Mouse (Mus musculus): ENCODE measurements around the gene Ndst2. TPM values are rescaled to one million over a fixed set of nuclear protein-coding genes. Genes with fewer than 3 reads are reported as not detected.

Ndst2 gene
- polyA plus RNA-seq, 1 experiment from 2014 or later, result 23.4 TPM

Small RNA genes within 50 kb of the gene (microRNA-seq; reads per million reads assigned to microRNA genes)
- gene Mir6946, result not detected

Other genes starting within 250 kb of the Ndst2 start
- 0.98 and 1.4 TPM in 2 replicates for gene Mss51, start 237.7 kb downstream of the Ndst2 start, polyA plus RNA-seq (2016; fragmentation: Nextera tagmentation; extraction: Ambion mirVana)
- 65.7 and 66.5 TPM in 2 replicates for gene Ppp3cb, start 188.0 kb downstream of the Ndst2 start, polyA plus RNA-seq (2016; fragmentation: Nextera tagmentation; extraction: Ambion mirVana)
- 11.9 and 12.9 TPM in 2 replicates for gene Usp54, start 93.5 kb downstream of the Ndst2 start, polyA plus RNA-seq (2016; fragmentation: Nextera tagmentation; extraction: Ambion mirVana)
- 0.20 and 0.37 TPM in 2 replicates for gene Myoz1, start 78.0 kb downstream of the Ndst2 start, polyA plus RNA-seq (2016; fragmentation: Nextera tagmentation; extraction: Ambion mirVana)
- gene Synpo2l, start 66.2 kb downstream of the Ndst2 start, polyA plus RNA-seq (2016; fragmentation: Nextera tagmentation; extraction: Ambion mirVana), result 3.5 and 5.1 TPM in 2 replicates
- 90.8 and 99.7 TPM in 2 replicates for gene Sec24c, start 60.3 kb downstream of the Ndst2 start, polyA plus RNA-seq (2016; fragmentation: Nextera tagmentation; extraction: Ambion mirVana)
- 28.3 and 28.6 TPM in 2 replicates for gene Fut11, start 39.6 kb downstream of the Ndst2 start, polyA plus RNA-seq (2016; fragmentation: Nextera tagmentation; extraction: Ambion mirVana)
- gene Chchd1, start 31.6 kb downstream of the Ndst2 start, polyA plus RNA-seq (2016; fragmentation: Nextera tagmentation; extraction: Ambion mirVana), result 219 and 228 TPM in 2 replicates
- 53.3 and 57.7 TPM in 2 replicates for gene Zswim8, start 27.0 kb downstream of the Ndst2 start, polyA plus RNA-seq (2016; fragmentation: Nextera tagmentation; extraction: Ambion mirVana)
- gene Camk2g, start 59.5 kb upstream of the Ndst2 start, polyA plus RNA-seq (2016; fragmentation: Nextera tagmentation; extraction: Ambion mirVana), result 78.8 and 105 TPM in 2 replicates
- 0.18 and 0.55 TPM in 2 replicates for gene Plau, start 102.1 kb upstream of the Ndst2 start, polyA plus RNA-seq (2016; fragmentation: Nextera tagmentation; extraction: Ambion mirVana)
- 33.9 and 34.4 TPM in 2 replicates for gene Vcl, start 194.8 kb upstream of the Ndst2 start, polyA plus RNA-seq (2016; fragmentation: Nextera tagmentation; extraction: Ambion mirVana)

All from neural tube, embryonic 12.5 days (tissue).